Mouse (Mus musculus) MEL (cell line): ENCODE measurements around the gene Cnih3. TPM values are rescaled to one million over a fixed set of nuclear protein-coding genes. Genes with fewer than 3 reads are reported as not detected.

Experiments used
- DNase-seq: peaks from one replicate; pipeline ENCODE4 v3.0.0; 2011; ENCODE audit warnings: low read depth, low spot score
- H3K27ac ChIP-seq: 2 replicates; pipeline ENCODE4 v1.5.1; 2012; ENCODE audit warnings: low read depth, mild to moderate bottlenecking, control low read depth, low read length, moderate library complexity; ENCODE audit not compliant: control insufficient read depth
- H3K27me3 ChIP-seq, 2 experiments: fragments of 150-350 bp in 1 of 2; sonication (generic) in 1 of 2; 2 replicates each; pipeline ENCODE4 v1.6.1; 2012; ENCODE audit warnings: low read length in 2 of 2, mild to moderate bottlenecking in 2 of 2, improper control_type of control experiment in 1 of 2, moderate library complexity in 1 of 2; ENCODE audit not compliant: insufficient read depth in 2 of 2, control insufficient read depth in 1 of 2
- H3K36me3 ChIP-seq, 2 experiments: 2 replicates each; pipeline ENCODE4 v1.6.1; 2012 to 2014; ENCODE audit warnings: low read length in 2 of 2, improper control_type of control experiment in 1 of 2, inconsistent platforms in 1 of 2, mild to moderate bottlenecking in 1 of 2; ENCODE audit not compliant: insufficient read depth in 2 of 2, control insufficient read depth in 1 of 2
- H3K4me1 ChIP-seq, 2 experiments: fragments of 150-350 bp in 1 of 2; sonication (generic) in 1 of 2; 2 replicates each; pipeline ENCODE4 v1.6.1; 2012; ENCODE audit warnings: low read length in 2 of 2, improper control_type of control experiment in 1 of 2, mild to moderate bottlenecking in 1 of 2; ENCODE audit not compliant: insufficient read depth in 2 of 2, control insufficient read depth in 1 of 2
- H3K4me3 ChIP-seq, 2 experiments: fragments of 150-350 bp in 1 of 2; sonication (generic) in 1 of 2; 2 replicates each; pipeline ENCODE4 v1.5.1; 2012; ENCODE audit warnings: low read depth in 2 of 2, low read length in 2 of 2, mild to moderate bottlenecking in 2 of 2, moderate library complexity in 2 of 2, control low read depth in 1 of 2, improper control_type of control experiment in 1 of 2; ENCODE audit not compliant: control insufficient read depth in 1 of 2, insufficient read depth in 1 of 2
- H3K79me2 ChIP-seq: 2 replicates; pipeline ENCODE4 v1.6.1; 2012; ENCODE audit warnings: mild to moderate bottlenecking, low read length, moderate library complexity; ENCODE audit not compliant: control insufficient read depth, poor library complexity, insufficient read depth
- H3K9ac ChIP-seq: 2 replicates; pipeline ENCODE4 v1.6.1; 2012; ENCODE audit warnings: low read depth, mild to moderate bottlenecking, control low read depth, low read length, moderate library complexity; ENCODE audit not compliant: control insufficient read depth, poor library complexity, severe bottlenecking
- H3K9me3 ChIP-seq: fragments of 150-350 bp; sonication (generic); replicated peaks from 2 replicates; pipeline ENCODE4 v1.6.1; 2012; ENCODE audit warnings: mild to moderate bottlenecking, low read length, improper control_type of control experiment, moderate library complexity; ENCODE audit not compliant: insufficient read depth
- CHD1 ChIP-seq: IDR thresholded peaks from 2 replicates; pipeline ENCODE4 v1.6.1; 2012; ENCODE audit warnings: low read depth, mild to moderate bottlenecking, inconsistent platforms, low read length, improper control_type of control experiment
- CHD2 ChIP-seq: IDR thresholded peaks from 2 replicates; pipeline ENCODE4 v1.6.1; 2011; ENCODE audit warnings: low read length, improper control_type of control experiment
- GABPA ChIP-seq: IDR thresholded peaks from 2 replicates; pipeline ENCODE4 v1.6.1; 2012; ENCODE audit warnings: low read depth, mild to moderate bottlenecking, inconsistent platforms, low read length, improper control_type of control experiment, moderate library complexity
- GATA1 ChIP-seq: IDR thresholded peaks from 2 replicates; pipeline ENCODE4 v1.6.1; 2011; ENCODE audit warnings: low read depth, low read length, improper control_type of control experiment
- HCFC1 ChIP-seq: IDR thresholded peaks from 2 replicates; pipeline ENCODE4 v1.6.1; 2012; ENCODE audit warnings: low read depth, mild to moderate bottlenecking, inconsistent platforms, low read length, improper control_type of control experiment, moderate library complexity
- JUND ChIP-seq: IDR thresholded peaks from 2 replicates; pipeline ENCODE4 v1.6.1; 2011; ENCODE audit warnings: low read depth, mild to moderate bottlenecking, improper control_type of control experiment, low read length
- KAT2A ChIP-seq: conservative IDR thresholded peaks from 2 replicates; pipeline ENCODE4 v1.6.1; 2012; ENCODE audit warnings: low read depth, low read length, improper control_type of control experiment, inconsistent platforms
- MAX ChIP-seq: IDR thresholded peaks from 2 replicates; pipeline ENCODE4 v1.6.1; 2011; ENCODE audit warnings: low read length, improper control_type of control experiment
- MAZ ChIP-seq: IDR thresholded peaks from 2 replicates; pipeline ENCODE4 v1.6.1; 2012; ENCODE audit warnings: low read depth, mild to moderate bottlenecking, inconsistent platforms, low read length, improper control_type of control experiment
- MEF2A ChIP-seq: IDR thresholded peaks from 2 replicates; pipeline ENCODE4 v1.6.1; 2014; ENCODE audit warnings: low read depth, mild to moderate bottlenecking, inconsistent platforms, low read length, improper control_type of control experiment; ENCODE audit not compliant: poor library complexity, insufficient replicate concordance, severe bottlenecking; ENCODE audit errors: extremely low read depth
- MYB ChIP-seq: IDR thresholded peaks from 2 replicates; pipeline ENCODE4 v1.6.1; 2011; ENCODE audit warnings: mild to moderate bottlenecking, low read depth, low read length, improper control_type of control experiment
- NELFE ChIP-seq: IDR thresholded peaks from 2 replicates; pipeline ENCODE4 v1.6.1; 2011; ENCODE audit warnings: low read depth, low read length, improper control_type of control experiment
- POLR2AphosphoS2 ChIP-seq: IDR thresholded peaks from 2 replicates; pipeline ENCODE4 v1.6.1; 2011; ENCODE audit warnings: low read length, improper control_type of control experiment
- RAD21 ChIP-seq: IDR thresholded peaks from 2 replicates; pipeline ENCODE4 v1.6.1; 2011; ENCODE audit warnings: mild to moderate bottlenecking, low read depth, low read length, improper control_type of control experiment
- TBP ChIP-seq: IDR thresholded peaks from 2 replicates; pipeline ENCODE4 v1.8.0; 2011; ENCODE audit warnings: low read depth, low read length, improper control_type of control experiment
- TCF12 ChIP-seq: IDR thresholded peaks from 2 replicates; pipeline ENCODE4 v1.6.1; 2014; ENCODE audit warnings: low read depth, mild to moderate bottlenecking, inconsistent platforms, low read length, improper control_type of control experiment, moderate library complexity
- USF2 ChIP-seq, 2 experiments: IDR thresholded peaks; 2 replicates each; pipeline ENCODE4 v1.6.1; 2011 to 2012; ENCODE audit warnings: improper control_type of control experiment in 2 of 2, low read length in 2 of 2, borderline replicate concordance in 1 of 2, inconsistent platforms in 1 of 2, low read depth in 1 of 2, mild to moderate bottlenecking in 1 of 2; ENCODE audit not compliant: insufficient read depth in 1 of 2
- ZC3H11A ChIP-seq: IDR thresholded peaks from 2 replicates; pipeline ENCODE4 v1.6.1; 2012; ENCODE audit warnings: low read depth, mild to moderate bottlenecking, inconsistent platforms, low read length, improper control_type of control experiment
- polyA plus RNA-seq, 2 experiments: library from polyadenylated mRNA; stranded (reverse) in 1 of 2; unstranded in 1 of 2; fragments of >175 nt in 1 of 2; fragments of >200 nt in 1 of 2; gene quantifications; 2 replicates each; pipeline versions ENCODE4 v1.2.1 to v1.2.4; 2012; ENCODE audit warnings: low replicate concordance in 2 of 2, low read depth in 1 of 2; ENCODE audit not compliant: insufficient read length in 2 of 2, insufficient read depth in 1 of 2, missing spikeins in 1 of 2
- total RNA-seq: library from RNA; depleted of rRNA; stranded (reverse); fragments of 300-350 nt; gene quantifications from 2 replicates; pipeline ENCODE4 v1.2.3, GENCODE M21; 2012

Gene Cnih3
- total and polyA plus RNA-seq, 3 experiments = not detected

GRCm38 (mm10) chr1:181433263-181433662 lies 80.8 kb downstream of the Cnih3 start:
- no peaks in the 10 kb centered on the region for H3K9me3 ChIP-seq
- peaks cover 2 to 6% of the 10 kb centered on the region in 2 experiments; a peak in 3 of 4 replicates for H3K27me3 ChIP-seq
- H3K9ac ChIP-seq = no peak overlapping the region
- H3K36me3 ChIP-seq = no peaks in the 10 kb centered on the region
- DNase-seq = no peak
- no peaks in the 10 kb centered on the region for H3K79me2 ChIP-seq
- H3K4me3 ChIP-seq = no peak overlapping the region
- no peaks in the 10 kb centered on the region for H3K4me1 ChIP-seq
- TF ChIP-seq GABPA (no peak), MAX (no peak), POLR2AphosphoS2 (no peak), USF2 (IDR thresholded peaks at IDR 0.05; ENCODE audit: borderline replicate concordance in 1 of 2, insufficient read depth in 1 of 2, low read depth in 1 of 2, low read length in 2 of 2) (no peak), NELFE (no peak), JUND (no peak), ZC3H11A (no peak), TBP (no peak)
- TF ChIP-seq, all 39 proteins: peak for 0
- no peak overlapping the region for H3K27ac ChIP-seq

- H3K9me3 ChIP-seq = no peaks in the 10 kb centered on the region
- no peak overlapping the region for H3K4me3 ChIP-seq
- no peaks in the 10 kb centered on the region for H3K79me2 ChIP-seq
- no peaks in the 10 kb centered on the region for H3K36me3 ChIP-seq
- DNase-seq = no peak
- H3K4me1 ChIP-seq = no peaks in the 10 kb centered on the region
- H3K27ac ChIP-seq = no peak overlapping the region
- no peak overlapping the region for H3K9ac ChIP-seq
- no peak for TF ChIP-seq CHD1
- no peak for TF ChIP-seq JUND
- no peak for TF ChIP-seq HCFC1
- TF ChIP-seq GATA1 = no peak
- TF ChIP-seq KAT2A = no peak
- no peak for TF ChIP-seq MYB
- no peak for TF ChIP-seq RAD21
- no peak for TF ChIP-seq MAZ
- TF ChIP-seq CHD2 = no peak
- no peak for TF ChIP-seq MEF2A
- no peak for TF ChIP-seq TCF12
- H3K27me3 ChIP-seq = peaks cover 2 to 6% of the 10 kb centered on the region in 2 experiments
Measured at GRCm38 (mm10) chr1:181435414-181435813, 83.0 kb downstream of the Cnih3 start.
